Mouse (Mus musculus): ENCODE data around the gene Epn3.

DNA sequence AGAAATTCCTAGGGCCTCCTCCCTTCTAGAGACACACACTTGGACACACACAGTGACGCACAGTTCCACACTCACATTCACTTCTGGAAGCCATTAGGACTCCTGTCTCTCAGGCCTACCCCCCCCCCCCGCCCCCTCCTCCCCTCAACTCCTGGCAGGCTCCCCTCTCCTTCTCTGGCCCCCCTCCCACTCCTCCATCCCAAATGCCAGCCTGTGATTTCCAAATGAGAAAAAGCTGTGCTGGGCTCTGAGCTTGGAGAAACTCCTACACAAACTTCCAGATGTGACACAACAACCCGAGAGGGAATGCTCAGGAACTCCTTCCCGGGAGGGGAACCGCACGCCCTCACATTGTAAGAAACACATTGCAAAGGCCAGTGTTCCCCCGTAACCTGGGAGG is 29.4 kb downstream of the Epn3 start:
- TF ChIP-seq CTCF (IDR thresholded peaks at IDR 0.05; ENCODE audit: extremely low read depth, insufficient read length, insufficient replicate concordance, low read depth, low read length) (no peak), POLR2A (IDR thresholded peaks at IDR 0.05; ENCODE audit: low read depth, low read length) (no peak)
